Mouse (Mus musculus): ENCODE data around the gene Cyct.

- TF ChIP-seq CTCF (IDR thresholded peaks at IDR 0.05): no peak
- no peak for TF ChIP-seq EP300 (IDR thresholded peaks at IDR 0.05)
Observed at GRCm38 (mm10) chr2:76386531-76386930, 26.3 kb upstream of the Cyct start.

Measured in lung, postnatal 0 days (tissue).